ENCODE assay signal across 16 mouse cellular contexts in genomic region chr2:41672131-41672530, GRCm38 (mm10).
"Had no signal": no experiment of that assay in that cellular context is flagged by ENCODE, and none has a peak within 500 bp of the region (broad histone marks: within the 10 kb centered on the region; RNA-seq: fewer than 3 reads in every experiment).

No protein-coding gene starts in this region.

- H3K4me3 ChIP-seq: limb, embryonic 12.5 days; liver, embryonic 13.5 days; lung, embryonic 15.5 days; megakaryocyte, embryonic 14.5 days; midbrain, embryonic 12.5 days; neural tube, embryonic 12.5 days had no signal

- H3K9me3 ChIP-seq: limb, embryonic 12.5 days; liver, embryonic 13.5 days; lung, embryonic 15.5 days; megakaryocyte, embryonic 14.5 days; midbrain, embryonic 12.5 days; neural tube, embryonic 12.5 days had no signal

- H3K4me1 ChIP-seq: limb, embryonic 12.5 days; liver, embryonic 13.5 days; lung, embryonic 15.5 days; megakaryocyte, embryonic 14.5 days; neural tube, embryonic 12.5 days had no signal

- H3K27ac ChIP-seq: kidney, postnatal 0 days; limb, embryonic 12.5 days; liver, embryonic 13.5 days; lung, embryonic 15.5 days; macrophage; midbrain, embryonic 12.5 days; neural tube, embryonic 12.5 days; stomach, postnatal 0 days had no signal

- H3K9ac ChIP-seq: limb, embryonic 12.5 days; liver, embryonic 13.5 days; liver, postnatal 0 days; lung, embryonic 15.5 days; midbrain, embryonic 12.5 days; neural tube, embryonic 12.5 days had no signal

- DNase-seq: kidney, postnatal 36 days; layer of hippocampus, adult 9-11 months; layer of hippocampus, postnatal 36 days; liver; liver, embryonic 13.5 days; liver, postnatal 0 days; lung, postnatal 14 days; thymus, postnatal 4 days had no signal

- H3K27me3 ChIP-seq: limb, embryonic 12.5 days; liver, embryonic 13.5 days; lung, embryonic 15.5 days; megakaryocyte, embryonic 14.5 days; midbrain, embryonic 12.5 days; neural tube, embryonic 12.5 days had no signal

- H3K36me3 ChIP-seq: limb, embryonic 12.5 days; liver, embryonic 13.5 days; lung, embryonic 15.5 days; midbrain, embryonic 12.5 days; neural tube, embryonic 12.5 days had no signal

- ATAC-seq: liver, postnatal 0 days had no signal

- H3K4me2 ChIP-seq: limb, embryonic 12.5 days; liver, embryonic 13.5 days; lung, embryonic 15.5 days; midbrain, embryonic 12.5 days; neural tube, embryonic 12.5 days had no signal
